Mouse (Mus musculus): ENCODE measurements around the gene Zdhhc3.

Zdhhc3 gene

DNA sequence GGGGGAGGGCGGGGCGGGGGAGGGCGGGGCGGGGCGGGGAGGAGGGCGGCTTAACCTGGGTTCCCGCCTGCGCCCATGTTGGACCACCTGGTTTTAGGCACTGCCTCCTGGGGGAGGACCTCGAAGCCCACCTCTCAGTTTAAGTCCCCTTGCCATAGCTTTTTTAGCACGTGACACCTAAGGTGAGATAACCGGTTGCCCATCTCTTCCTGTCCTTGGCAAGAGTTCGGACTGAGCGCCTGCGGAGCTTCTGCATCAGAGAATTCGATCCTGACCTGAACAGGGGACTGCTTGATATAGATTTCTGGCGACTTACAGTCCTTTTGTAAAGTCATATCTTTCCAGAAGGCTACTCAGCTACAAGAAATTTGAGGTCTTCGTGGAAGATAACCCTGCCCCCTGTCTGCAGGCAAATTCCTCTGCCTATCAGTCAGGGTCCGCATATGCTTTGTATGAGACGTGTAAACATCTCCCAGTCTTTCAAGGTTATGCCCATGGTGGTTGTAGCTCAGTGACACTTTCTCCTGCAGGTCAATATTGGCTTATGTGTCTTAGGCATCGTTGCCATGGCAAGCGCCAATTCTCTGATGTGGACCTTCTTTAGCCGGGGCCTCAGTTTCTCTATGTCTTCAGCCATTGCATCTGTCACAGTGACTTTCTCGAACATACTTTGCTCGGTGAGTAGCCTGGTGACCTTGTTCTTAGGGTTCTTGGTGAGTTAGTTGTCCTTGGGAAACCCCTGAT is 91.2 kb downstream of the Zdhhc3 start:
- intact Hi-C loops (cut with DNase I), result no loop called here

DNA sequence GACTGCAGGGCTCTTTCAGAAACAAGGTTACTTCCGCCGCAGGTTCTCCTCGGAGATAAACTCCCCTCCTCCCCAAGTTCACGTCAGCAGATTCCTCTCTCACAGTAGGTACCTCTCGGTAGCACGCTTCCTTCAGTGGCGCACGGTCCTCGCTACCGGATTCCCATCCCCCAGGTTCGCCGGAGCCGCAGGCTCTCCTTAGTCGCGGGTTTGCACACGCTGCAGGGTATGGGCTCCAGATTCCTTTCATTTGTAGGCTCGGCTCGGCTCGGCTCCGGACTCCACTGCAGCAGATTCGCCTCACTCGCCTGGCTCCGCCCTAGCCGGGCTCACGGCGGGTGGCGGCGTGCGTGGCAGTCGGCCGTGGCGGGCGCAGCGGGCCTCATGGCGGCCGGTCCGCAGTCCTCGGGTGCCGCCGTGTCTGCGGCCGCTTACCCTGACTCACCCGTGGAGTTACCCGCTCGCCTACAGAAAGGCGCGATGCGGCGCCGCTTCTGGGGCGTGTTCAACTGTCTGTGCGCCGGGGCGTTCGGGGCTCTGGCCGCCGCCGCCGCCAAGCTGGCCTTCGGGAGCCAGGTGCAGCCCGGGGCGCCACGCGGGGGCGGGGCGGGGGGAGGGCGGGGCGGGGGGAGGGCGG is 91.9 kb downstream of the Zdhhc3 start, which contains the start of gene Tmem42:
Tmem42 (plus strand) TSS at position 332 of the 637 bp plus-strand sequence.
- intact Hi-C loops (cut with DNase I), result no loop called here

Measured in adrenal gland (tissue).